Mouse (Mus musculus): ENCODE data around the gene Rims1. TPM values are rescaled to one million over a fixed set of nuclear protein-coding genes. Genes with fewer than 3 reads are reported as not detected.

Rims1 gene
- total RNA-seq, 2 experiments from 2014 or later = 0.20 TPM; not detected in 1

DNA sequence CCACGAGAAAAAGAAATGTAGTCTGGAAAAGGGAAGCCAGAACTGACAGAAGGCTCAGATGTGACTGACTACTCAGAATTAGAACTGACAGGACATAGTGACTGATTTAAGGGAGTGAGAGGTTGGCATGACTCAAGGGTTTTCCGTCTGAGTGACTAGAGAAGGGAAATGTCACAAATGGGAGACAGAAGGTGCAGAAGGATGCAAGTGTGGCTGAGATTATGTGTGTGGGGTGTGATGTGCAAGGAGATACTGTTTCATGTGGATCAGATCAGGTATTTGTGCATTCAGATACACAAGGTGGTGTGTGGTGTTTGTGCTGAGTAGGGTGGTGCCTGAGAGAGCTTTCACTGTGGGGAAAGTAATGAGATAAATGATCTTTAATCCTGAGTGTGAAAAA is 96.3 kb downstream of the Rims1 start:
- intact Hi-C loops (cut with DNase I) = no loop called here
- DNase-seq = no peak

DNA sequence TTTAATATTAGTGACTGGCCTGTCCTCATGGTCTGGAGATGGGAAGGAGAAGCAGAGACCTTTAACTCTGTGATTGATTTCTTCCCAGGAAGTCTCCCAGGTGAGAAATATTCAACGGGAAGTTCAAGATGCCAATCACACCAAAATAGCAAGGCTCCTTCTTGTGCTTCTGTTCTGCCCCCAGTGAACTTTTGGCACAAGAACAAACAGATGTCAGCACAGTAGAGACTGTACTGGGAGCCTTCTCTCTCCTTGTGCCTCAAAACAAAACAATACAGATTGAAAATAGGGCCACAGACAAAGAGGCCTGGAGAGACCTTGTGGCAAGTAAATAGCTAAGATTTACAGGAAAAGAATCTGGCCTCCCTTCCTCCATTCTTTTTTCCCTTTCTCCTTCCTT is 110.7 kb downstream of the Rims1 start:
- no peak for DNase-seq
- intact Hi-C loops (cut with DNase I) = no loop called here

DNA sequence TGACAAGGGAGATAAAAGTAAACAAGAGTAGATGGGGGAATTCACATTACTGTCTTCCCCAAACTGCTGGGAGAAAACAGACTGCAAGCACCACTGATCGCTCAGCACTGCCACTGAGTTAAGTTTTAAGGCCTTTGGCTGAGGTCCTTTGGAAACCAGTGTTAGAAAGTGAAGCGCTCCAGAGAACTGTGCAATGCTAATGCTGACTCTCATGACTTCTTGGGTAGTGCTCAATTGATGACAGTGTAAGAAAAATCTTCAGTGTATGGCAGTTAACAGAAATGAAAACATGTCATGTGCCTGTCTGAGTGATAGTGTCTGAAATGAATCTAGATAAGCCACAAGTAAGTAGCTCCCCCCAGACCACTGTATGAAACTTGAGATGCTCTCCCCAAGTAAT is 111.3 kb downstream of the Rims1 start:
- no peak for DNase-seq
- intact Hi-C loops (cut with DNase I) = no loop called here

DNA sequence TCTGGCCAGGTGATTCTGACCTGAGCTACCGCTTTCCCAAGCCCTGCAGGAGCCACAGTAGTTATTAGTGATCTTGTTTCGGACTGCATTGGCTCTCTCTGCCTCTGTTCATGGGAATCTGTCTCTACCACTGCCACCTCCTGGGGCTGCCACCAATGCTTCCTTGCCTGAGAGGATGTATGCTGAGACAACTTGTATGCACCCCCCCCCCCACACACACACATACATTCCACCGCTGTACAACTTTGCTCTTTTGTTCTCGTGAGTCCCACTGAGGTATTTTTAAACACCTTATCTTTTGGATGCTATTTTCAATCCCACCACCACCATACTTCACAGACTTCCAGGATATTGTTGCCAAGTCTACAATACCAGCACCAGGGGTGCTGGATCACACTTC is 122.3 kb downstream of the Rims1 start:
- intact Hi-C loops (cut with DNase I) = no loop called here
- DNase-seq = no peak

DNA sequence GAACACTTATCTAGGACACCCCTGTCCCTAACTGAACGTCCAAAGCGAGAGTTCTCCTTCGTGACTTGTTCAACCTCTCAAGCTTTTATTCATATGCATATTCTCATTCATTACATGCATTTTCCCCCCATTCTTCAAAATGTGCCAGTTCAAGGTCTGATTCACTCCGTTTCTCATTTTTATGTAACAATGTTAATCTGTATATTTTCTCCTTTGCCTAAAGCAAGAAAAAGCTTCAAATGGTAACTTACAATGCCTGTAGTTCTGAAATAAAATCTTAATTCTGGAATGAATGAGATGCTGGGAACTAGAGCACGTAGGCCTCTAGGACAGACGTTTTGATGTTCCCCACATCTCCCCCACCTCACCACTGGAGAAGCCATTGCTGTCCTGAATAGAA is 141.6 kb downstream of the Rims1 start:
- no peak for DNase-seq
- intact Hi-C loops (cut with DNase I) = no loop called here

DNA sequence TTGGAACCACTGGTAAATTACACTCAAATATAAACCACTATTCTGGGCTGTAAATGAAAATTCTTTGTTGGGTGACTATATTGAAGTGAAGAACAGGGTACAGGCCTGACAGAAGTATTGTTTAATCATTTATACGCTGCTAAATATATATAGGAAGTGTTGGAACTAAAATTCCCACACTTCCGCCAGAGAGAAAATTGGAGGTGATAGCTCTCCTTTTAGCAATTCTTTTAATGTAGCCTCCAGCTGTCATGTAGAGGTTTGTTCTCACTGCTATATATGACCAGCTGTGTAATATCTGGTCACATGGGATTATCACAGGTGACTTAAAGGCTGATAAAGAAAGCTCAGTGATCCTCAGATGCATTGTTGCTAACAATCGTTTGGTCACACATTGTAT is 144.0 kb downstream of the Rims1 start:
- intact Hi-C loops (cut with DNase I) = no loop called here
- no peak for DNase-seq

DNA sequence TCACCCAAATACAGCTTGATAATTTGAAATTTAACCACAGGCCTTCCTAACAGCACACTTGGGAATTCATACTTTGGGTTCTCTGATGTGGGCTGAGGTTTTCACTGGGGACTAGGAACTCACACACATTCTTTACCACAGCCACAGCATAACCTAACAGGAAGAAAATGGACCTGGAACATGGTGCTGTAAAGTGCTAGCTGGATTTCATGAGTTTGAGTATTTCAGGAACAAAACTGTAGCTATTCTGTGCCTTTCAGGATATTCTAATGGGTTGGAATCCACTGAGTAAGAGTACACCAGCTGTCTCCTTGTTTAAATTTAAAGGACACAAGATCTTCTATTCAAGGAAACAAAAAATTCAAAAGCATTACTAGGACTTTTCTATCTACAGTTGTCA is 149.8 kb downstream of the Rims1 start:
- intact Hi-C loops (cut with DNase I) = no loop called here
- DNase-seq = no peak

DNA sequence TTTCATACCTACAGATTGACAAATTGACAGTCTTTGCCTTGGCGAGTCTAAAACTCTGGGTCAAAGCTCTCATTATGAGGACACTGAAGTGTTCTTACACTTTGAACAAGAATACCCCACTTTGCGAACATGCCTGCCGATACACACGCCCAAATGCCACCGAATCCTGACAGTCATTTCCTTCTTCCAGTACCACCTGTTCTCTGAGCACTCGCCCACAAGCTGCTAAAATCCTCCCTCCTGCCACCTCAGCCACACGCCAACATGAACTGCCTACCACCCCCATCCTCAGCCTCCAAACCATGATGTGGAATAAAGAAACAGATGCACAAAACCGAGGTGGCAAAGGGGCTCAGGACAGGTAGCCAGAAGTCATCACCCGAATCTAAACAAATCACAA is 150.9 kb downstream of the Rims1 start:
- DNase-seq = no peak

DNA sequence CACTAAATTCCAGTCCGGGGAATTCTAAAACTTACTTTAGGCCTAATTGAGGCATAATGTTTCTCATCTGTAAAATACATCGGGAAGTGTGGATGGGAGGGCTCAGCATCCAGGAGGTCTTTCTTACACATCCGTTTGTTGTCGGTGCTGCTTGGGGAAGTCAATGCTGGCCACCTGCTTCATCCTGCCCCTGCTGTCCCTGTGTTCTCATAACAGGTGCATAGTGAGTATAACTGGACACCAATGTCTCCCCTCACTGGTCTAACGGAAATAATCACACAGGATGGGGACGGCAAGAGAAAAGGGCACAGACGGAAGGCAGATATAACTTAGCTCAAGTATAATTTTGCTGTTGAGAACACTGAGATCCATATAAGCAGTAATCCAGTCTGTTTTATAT is 155.2 kb downstream of the Rims1 start:
- DNase-seq = no peak
- intact Hi-C loops (cut with DNase I) = no loop called here

More for the DNA sequence above, 150.9 kb downstream of the Rims1 start:
- intact Hi-C loops (cut with DNase I) = no loop called here

DNA sequence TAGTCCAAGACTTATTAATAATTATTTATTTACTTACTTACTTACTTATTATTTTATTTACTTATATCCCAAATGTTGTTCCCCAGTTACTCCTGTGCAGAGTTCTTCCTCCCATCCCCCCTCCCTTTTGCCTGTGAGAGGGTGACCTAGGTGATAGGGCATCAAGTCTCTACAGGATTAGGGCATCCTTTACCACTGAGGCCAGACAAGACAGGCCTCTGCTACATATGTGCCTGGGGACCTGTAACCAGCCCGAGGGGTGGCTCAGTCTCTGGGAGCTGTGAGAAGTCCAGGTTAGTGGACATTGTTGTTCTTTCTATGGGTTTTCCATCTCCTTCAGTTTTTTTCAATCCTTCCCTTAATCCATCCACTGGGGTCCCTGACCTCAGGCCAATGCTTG is 156.4 kb downstream of the Rims1 start:
- DNase-seq = no peak
- intact Hi-C loops (cut with DNase I) = no loop called here

DNA sequence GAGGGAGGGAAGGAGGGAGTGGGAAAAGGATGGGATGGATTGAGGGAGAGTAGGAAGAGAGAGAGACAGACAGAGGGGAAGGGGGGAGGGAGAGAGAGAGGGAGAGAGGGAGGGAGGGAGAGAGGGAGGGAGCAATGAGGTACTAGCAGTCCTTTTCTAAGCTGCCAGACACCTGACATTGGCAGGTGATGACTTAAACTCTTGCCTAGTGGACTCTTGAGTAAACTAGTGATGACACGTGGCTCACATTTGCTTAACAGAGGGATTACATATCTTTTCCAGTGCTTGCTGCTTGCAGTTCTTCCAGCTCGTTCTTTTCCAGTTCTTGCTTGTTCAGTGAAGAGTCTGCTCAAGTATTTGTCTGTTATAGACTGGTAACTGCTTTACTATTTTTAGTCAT is 160.5 kb downstream of the Rims1 start:
- no peak for DNase-seq
- intact Hi-C loops (cut with DNase I) = no loop called here

DNA sequence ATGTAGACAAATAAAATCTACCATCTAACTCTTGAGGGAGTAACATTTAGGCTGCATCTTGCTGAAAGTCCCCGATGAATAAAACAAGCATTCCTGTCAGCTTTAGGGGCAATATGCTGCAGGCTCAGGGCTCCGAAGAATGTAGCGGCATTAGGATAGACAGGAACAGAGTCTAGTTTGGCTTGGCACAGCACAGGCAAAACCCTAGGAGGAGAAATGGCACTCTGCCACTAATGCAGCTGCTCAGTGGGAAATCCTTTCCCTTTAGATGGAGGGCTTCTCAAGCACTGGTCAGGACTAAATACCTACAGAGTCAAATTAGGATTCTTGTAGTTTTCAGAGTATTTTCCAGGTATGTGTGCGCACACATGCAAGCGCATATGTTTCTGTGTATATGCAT is 165.2 kb downstream of the Rims1 start:
- peak; percentile 22 to 47 for DNase-seq
- intact Hi-C loops (cut with DNase I) = no loop called here

DNA sequence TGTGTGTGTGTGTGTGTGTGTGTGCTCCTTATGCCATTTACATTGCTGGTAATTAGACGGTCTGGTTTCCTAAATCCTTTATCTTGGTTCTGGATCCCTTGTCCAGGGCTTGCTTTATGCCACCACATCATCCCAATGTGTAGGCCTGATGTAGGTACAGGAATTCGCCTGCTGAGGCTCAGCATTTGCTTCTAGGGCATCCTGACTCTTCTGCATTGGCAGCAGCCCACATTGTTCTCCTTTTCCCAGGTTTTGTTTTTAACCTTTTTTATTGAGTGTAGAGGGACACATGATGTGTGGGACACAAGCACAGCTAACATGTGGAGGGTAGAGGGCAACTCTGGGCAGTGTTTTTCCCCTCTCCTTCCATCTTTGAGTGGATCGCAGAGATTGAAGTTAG is 166.1 kb downstream of the Rims1 start:
- intact Hi-C loops (cut with DNase I) = no loop called here
- no peak for DNase-seq

DNA sequence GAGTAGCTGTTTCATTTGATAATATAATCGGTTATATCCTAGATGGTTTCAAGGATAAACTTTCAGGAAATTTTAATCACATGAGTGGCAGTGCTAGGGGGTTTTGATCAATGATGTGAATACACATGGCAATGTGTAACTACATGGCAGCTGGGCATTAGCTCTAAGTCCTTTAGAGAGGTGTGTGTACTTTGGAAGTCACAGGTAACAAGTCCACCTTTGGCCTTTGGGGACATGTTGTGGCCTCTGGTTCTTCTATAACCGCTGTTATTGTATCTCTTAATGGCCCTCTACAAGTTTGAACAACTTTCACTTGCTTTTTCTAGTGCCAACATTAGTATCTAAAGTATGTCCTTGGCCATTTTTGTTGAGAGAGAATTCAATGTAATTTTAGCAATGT is 171.9 kb downstream of the Rims1 start:
- DNase-seq = no peak
- intact Hi-C loops (cut with DNase I) = no loop called here

DNA sequence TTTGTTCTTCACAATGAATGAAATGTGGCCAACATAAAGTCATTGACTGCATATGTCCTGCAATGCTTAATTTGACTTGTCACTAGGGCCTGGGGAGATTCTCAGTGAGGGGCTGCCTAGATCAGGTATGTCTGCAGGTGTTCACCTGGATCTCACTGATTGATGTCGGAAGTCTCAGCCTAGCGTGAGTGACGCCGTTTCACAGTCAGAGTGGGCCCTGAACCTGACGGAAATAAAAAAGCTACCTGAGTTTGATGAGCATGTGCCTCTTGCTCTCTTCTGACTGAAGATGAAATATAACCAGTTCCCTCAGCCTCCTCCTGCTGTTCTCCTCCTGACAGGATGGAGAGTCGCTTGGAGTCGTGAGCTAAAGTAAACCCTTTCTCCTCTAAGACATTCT is 173.2 kb downstream of the Rims1 start:
- intact Hi-C loops (cut with DNase I) = no loop called here
- DNase-seq = no peak

DNA sequence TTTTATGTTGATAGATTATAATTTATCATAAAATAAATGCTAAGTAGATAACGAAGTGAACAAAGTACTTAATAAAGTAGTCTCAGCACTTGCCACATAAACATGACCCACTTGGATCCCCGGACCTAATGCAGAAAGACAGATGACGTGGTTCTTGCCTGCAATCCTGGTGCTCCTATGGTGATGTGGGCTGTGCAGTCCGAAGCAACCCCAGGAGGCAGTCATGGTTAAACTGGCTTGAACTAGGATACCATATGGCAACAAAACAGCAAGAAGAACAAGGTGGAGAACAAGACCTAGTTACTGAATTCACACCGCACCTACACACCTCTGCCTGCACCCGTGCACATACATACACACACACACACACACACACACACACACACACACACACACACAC is 173.8 kb downstream of the Rims1 start:
- DNase-seq = no peak
- intact Hi-C loops (cut with DNase I) = no loop called here

DNA sequence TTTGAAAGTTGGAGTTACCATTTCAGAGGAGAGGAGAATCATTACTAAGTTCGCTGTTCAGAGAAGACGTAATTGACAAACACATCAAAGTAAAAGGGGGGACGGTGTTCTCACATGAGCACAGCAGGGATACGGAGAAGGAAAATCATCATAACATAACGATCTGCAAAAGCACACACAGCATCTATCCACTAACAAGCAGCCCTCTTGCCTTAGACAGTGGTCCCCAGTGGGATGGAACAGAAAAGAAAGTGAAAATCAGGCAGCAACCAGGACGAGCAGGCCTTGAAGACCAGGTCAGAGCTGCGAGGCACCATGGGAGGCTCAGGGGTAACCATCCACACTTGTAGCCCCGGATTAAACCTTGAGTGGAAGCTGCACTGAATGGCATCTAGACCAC is 176.8 kb downstream of the Rims1 start:
- no peak for DNase-seq
- intact Hi-C loops (cut with DNase I) = no loop called here

DNA sequence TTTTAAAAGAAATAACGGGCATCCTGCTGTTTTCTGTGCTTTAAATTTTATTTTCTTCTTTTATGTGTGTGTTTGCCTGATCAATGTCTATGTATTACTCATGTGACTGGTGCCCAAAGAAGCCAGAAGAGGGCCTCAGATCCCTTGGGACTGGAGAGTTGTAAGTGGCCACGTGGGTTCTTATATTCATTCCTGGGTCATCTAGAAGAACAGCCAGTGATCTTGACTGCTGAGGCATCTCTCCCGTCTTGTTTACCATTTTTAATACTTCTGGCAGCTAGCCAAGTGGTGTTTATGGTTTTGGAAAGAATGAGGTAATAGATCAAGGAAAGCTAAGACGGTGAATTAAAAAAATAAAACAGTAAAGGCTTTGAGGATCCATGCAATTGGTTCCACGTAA is 178.8 kb downstream of the Rims1 start:
- no peak for DNase-seq
- intact Hi-C loops (cut with DNase I) = no loop called here

DNA sequence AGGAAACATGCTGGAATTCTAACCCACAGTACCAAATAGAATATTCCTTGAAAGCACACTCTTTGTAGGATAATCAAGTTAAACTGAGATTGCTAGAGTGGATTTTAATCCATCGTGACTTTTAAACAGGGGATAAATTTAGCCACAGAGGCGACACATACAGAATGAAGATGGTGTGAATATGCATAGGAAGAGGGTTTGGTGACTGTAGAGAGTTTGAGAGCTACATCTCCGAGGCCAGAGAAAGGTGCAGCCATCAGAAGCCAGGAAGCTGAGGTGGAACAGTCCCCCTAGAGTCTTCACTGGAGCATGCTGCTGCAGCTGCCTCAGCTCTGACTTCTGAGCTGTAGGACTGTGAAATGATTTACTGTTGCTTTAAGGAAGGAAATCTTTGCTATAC is 179.5 kb downstream of the Rims1 start:
- no peak for DNase-seq
- intact Hi-C loops (cut with DNase I) = no loop called here

DNA sequence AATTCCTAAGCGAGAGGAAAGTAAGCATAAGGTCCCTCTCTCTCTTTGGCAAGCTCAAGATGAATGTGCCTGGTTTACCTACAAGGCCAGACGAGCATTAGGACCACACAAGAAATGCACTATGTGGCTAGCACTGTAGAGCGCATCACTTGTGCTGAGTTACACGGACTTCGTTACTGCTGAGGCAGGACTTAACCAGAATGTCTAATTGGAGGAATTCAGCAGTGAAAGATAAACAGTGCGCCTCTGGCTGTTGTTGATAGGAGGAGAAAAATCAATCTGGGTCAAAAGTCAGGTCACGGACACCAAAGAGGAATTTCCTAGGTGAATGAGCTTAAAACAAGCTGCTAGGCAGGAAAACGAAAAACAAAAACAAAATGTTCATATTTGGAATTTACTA is 185.0 kb downstream of the Rims1 start:
- DNase-seq = no peak
- intact Hi-C loops (cut with DNase I) = no loop called here

DNA sequence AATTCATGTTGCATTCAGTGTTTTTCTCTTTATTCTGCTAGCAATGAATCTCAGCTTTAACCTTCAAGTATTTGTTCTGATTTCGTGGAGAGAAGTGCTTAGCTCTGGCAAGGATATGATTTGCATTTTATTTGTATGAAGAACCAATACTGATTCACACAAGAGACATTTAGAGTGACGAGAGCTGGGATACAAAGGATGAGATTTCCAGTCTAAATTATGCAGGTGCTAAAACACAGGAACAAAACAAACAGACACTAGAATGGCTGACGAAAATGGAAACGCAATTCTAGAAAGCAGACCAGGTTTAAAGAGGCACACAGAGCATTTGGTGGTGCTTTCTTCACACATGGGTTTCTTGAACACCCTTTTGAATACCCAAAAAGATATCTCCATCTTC is 190.2 kb downstream of the Rims1 start:
- intact Hi-C loops (cut with DNase I) = no loop called here
- no peak for DNase-seq

DNA sequence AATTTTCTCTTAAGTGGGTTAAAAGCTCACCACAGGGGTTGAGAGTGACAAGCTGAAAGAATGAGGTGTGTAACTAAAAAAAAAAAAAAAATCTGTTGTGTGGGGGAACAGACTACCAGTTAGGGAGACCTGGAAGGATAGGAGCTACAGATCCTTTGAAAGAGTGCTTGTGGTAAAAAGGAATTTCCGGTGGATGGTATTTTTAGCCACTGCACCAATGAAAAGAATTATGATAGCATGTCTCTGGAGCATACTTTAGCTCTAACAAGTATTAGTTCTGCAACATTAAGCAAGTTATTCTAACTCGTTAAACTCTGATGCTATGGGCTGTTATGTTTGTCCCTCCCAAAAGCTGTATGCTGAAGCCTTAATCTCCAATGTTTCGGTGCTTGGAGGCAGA is 192.2 kb downstream of the Rims1 start:
- intact Hi-C loops (cut with DNase I) = no loop called here
- DNase-seq = no peak

DNA sequence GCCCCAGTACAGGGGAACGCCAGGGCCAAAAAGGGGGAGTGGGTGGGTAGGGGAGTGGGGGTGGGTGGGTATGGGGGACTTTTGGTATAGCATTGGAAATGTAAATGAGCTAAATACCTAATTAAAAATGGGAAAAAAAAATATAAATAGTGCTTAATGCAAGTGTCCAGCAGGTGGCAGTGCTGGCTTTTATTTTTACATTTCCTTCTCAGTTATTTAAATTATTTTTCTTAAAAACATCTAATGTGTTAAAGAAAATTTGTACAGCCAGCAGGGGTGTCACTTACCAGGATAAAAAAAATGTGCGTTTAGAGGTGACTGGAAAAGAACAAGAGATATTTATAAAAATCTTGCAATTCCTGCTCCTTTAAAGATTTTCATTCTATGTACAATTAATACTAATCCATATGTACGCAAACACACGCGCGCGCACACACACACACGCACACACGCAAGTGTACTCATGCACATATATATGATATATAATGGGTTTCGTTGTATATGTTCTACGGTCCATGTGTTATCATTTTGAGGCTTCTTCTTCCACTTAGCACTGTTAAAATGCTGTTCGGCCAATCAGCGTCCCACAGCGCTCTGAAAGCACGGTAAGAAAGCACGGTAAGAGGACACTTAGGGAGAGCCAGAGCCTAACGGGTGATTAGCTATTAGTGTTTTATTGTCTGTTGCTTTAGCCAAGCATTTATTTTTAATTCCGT is 201.3 kb downstream of the Rims1 start:
- intact Hi-C loops (cut with DNase I) = loop anchor here (2.0 to 10.0 kb wide), 3 partner anchors 453 to 680 kb away; no protein-coding TSS in a partner anchor
- DNase-seq = peak in 1 of 2 experiments; percentile 19
